Mouse (Mus musculus) spleen, embryonic (tissue): ENCODE data around the gene Yy1.

ENCODE experiments used
- CTCF ChIA-PET: fragments of 350-600 bp; sonication (Branson Sonifier 250); formaldehyde crosslinking; loops from one replicate; lab custom pipeline; 2022; lab: Charles Lee

The Yy1 gene

GRCm38 (mm10) chr12:108766866-108767265 lies 25.9 kb upstream of the Yy1 start:
- CTCF ChIA-PET, result interaction anchor here (0.6 to 0.7 kb wide), 2 partner anchors 9 to 12 kb away, joined by 5 to 6 read pairs; no protein-coding TSS in a partner anchor

GRCm38 (mm10) chr12:108768196-108768854 lies 24.4 kb upstream of the Yy1 start:
- CTCF ChIA-PET, result interaction anchor here (0.7 kb wide), 1 partner anchor 259 kb away, joined by 3 read pairs; no protein-coding TSS in a partner anchor

- CTCF ChIA-PET, result no interaction called here
Measured at GRCm38 (mm10) chr12:108780108-108780877, 12.5 kb upstream of the Yy1 start.

DNA sequence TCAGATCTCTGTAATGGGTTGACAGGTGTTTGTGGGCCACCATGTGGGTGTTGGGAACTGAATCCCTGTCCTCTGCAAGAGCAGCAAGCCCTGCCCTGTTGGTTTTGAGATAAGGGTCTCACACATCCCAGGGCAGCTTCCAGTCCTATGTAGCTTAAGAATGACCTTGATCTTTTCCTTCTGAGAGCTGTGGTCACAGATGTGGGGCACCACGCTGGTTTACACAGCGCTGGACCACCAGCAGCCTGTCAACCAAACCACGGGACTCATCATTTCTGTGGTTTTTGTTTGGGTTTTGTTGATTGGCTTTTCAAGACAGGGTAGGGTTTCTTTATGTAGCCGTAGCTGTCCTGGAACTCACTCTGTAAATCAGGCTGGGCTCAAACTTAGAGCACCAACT lies 7.6 kb upstream of the Yy1 start:
- CTCF ChIA-PET, result no interaction called here

DNA sequence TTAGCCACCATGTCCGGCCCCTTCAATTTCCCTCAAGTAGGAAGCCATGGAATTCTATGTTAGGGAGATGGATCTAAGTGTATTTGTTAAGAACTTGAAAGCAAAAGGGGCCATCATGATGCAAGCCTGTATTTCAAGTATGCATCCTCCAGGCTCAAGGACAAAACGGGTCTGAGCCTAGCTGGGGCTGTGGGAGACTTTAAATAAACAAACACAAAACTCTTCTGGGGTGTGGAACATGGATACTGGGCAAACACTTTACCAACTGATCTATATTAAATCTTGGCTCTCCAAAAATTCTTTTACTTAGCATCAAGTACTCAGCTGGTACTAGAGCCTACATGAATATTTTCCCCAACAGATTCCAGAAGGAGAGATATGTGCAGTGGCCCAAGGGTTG lies 5.4 kb upstream of the Yy1 start:
- CTCF ChIA-PET, result no interaction called here

- CTCF ChIA-PET, result no interaction called here
Measured at GRCm38 (mm10) chr12:108792152-108792545, 624 bp upstream of the Yy1 start.

DNA sequence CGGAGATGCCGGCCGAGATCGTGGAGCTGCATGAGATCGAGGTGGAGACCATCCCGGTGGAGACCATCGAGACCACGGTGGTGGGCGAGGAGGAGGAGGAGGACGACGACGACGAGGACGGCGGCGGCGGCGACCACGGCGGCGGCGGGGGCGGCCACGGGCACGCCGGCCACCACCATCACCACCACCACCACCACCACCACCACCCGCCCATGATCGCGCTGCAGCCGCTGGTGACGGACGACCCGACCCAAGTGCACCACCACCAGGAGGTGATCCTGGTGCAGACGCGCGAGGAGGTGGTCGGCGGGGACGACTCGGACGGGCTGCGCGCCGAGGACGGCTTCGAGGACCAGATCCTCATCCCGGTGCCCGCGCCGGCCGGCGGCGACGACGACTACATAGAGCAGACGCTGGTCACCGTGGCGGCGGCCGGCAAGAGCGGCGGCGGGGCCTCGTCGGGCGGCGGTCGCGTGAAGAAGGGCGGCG lies 724 bp downstream of the Yy1 start:
- CTCF ChIA-PET, result interaction anchor here (1.0 kb wide), 1 partner anchor 35 kb away, joined by 3 read pairs; no protein-coding TSS in a partner anchor

DNA sequence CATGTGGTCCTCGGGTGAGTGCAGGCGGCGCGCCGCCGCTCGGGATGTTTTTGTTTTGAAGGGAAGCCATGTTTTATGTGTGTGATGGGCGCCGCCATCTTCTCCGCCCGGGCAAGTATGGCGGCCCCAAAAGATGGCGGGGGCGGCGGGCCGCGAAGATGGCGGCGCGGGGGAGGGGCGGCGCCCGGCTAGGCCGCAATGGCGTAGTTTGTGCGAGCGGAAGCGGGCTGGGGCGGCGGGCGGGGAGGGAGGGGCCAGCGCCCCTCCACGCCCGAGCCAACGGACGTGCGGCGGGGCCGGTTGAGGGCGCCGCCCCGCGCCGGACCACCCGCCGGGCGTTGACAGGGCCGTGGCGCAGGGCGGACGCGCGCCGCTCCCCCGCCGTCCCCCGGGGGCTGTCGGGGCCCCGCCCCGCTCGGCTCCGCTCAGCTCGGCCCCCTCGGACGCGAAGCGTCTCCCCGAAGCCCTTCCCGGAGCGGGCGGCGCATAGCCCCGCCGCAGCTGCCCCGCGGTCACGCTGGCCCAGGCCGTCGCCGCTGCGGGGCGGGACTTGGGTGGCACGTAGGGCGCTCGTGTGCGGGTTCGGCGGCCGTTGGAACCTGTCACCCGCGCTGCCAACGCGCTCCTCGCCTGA lies 1.4 kb downstream of the Yy1 start:
- CTCF ChIA-PET, result no interaction called here

DNA sequence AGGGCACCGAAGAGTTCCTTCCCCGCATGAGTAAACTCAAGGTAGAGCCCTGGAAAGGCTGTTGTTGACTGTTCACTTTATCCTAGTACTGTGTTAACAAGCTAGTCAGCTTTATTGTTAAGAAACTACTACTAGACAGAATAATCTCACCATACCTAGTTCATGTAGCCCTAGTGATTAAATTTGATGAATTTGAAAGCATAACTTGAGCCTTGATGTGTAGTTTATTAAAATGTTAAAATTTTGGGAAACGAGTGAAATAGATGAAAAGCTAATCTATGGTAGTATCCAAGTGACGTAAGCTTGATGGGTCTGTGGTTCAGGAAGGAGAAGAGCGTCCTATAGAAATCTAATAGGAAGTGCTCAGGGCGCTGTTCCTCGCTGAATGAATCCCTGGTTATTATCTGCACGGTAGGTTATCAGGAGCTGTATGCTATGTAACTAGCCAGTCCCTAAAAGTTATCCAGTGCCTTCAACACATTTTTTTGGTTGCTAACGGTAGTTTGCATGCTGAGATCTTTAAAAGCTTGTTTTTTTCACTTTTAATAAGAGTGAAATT lies 2.3 kb downstream of the Yy1 start:
- CTCF ChIA-PET, result no interaction called here

- CTCF ChIA-PET, result no interaction called here
Measured at GRCm38 (mm10) chr12:108801613-108802012, 8.8 kb downstream of the Yy1 start.

DNA sequence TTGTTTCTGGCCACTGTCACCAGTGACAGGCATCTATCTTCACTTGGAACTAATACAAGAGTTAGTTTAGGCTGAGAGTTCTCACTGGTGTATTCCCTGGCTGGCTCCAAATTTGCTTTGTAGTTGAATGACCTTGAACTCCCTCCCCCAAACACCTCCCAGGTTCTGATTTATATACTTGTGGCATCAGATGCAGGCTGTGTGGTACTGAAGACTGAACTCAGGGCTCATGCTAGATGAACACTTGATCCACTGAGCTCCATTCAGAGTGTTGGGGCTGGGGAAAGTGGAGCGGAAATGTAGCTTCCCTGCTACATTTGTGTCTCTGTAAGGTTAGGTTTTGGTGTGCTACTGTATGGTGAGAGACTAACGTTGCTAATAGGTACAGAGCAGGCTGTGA lies 11.6 kb downstream of the Yy1 start:
- CTCF ChIA-PET, result no interaction called here

GRCm38 (mm10) chr12:108808465-108808864 lies 15.7 kb downstream of the Yy1 start:
- CTCF ChIA-PET, result interaction anchor here (1.1 kb wide), 1 partner anchor 11 kb away, joined by 3 read pairs; no protein-coding TSS in a partner anchor

GRCm38 (mm10) chr12:108809771-108810170 lies 17.0 kb downstream of the Yy1 start:
- CTCF ChIA-PET, result interaction anchor here (1.1 kb wide), 1 partner anchor 10 kb away, joined by 3 read pairs; no protein-coding TSS in a partner anchor

GRCm38 (mm10) chr12:108810309-108810708 lies 17.5 kb downstream of the Yy1 start:
- CTCF ChIA-PET, result no interaction called here

GRCm38 (mm10) chr12:108811133-108811532 lies 18.4 kb downstream of the Yy1 start:
- CTCF ChIA-PET, result interaction anchor here (0.6 kb wide), 1 partner anchor 93 kb away, joined by 3 read pairs; no protein-coding TSS in a partner anchor

GRCm38 (mm10) chr12:108812463-108812862 lies 19.7 kb downstream of the Yy1 start:
- CTCF ChIA-PET, result no interaction called here

- CTCF ChIA-PET, result interaction anchor here (0.6 kb wide), 1 partner anchor 579 kb away, joined by 3 read pairs; no protein-coding TSS in a partner anchor
Measured at GRCm38 (mm10) chr12:108814470-108814869, 21.7 kb downstream of the Yy1 start.

GRCm38 (mm10) chr12:108816569-108816968 lies 23.8 kb downstream of the Yy1 start:
- CTCF ChIA-PET, result no interaction called here

- CTCF ChIA-PET, result interaction anchor here (0.6 kb wide), 1 partner anchor 119 kb away, joined by 3 read pairs; no protein-coding TSS in a partner anchor
Measured at GRCm38 (mm10) chr12:108820461-108820860, 27.7 kb downstream of the Yy1 start.

- CTCF ChIA-PET, result interaction anchor here (0.6 kb wide), 1 partner anchor 59 kb away, joined by 3 read pairs; no protein-coding TSS in a partner anchor
Measured at GRCm38 (mm10) chr12:108823036-108823435, 30.3 kb downstream of the Yy1 start.

DNA sequence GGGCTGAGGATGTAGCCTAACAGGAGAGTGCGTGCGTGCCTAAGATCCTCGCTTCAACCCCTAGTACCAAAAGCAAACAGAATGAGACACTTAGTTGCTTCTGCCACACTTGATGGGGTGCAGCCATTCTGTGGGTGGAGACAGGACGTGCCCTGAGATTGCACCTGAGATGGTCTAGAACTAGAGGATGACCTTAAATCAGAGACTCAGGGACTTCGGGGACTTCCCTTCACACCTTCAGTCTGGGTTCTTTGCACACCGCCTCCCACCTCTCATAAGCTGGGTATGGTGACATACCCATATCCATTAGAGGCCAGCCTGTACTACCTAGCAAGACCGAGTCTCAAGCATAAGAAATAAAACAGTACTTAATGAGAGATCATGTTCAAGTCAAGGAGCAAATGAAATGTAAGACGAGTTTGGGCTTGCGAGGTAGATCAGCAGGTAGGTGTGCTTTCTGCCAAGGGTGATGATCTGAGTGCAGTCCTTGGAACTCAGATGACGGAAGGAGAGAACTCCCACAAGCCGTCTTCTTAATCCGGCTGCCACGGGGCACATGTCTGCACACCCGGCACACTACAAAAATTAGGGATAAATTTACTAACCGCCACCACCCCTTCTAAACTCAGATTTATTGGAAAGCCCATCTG lies 31.6 kb downstream of the Yy1 start:
- CTCF ChIA-PET, result no interaction called here
